Mouse (Mus musculus): ENCODE results near the gene Rtn4rl1.

The Rtn4rl1 gene

GRCm38 (mm10) chr11:75254252-75254912 is 60.8 kb downstream of the Rtn4rl1 start:
- peak; percentile 75 for DNase-seq

- DNase-seq: peak; percentile 56
These were observed 61.7 kb downstream of the Rtn4rl1 start for GRCm38 (mm10) chr11:75255330-75255729.

- DNase-seq: no peak
These were observed 63.6 kb downstream of the Rtn4rl1 start for GRCm38 (mm10) chr11:75257056-75257648.

DNA sequence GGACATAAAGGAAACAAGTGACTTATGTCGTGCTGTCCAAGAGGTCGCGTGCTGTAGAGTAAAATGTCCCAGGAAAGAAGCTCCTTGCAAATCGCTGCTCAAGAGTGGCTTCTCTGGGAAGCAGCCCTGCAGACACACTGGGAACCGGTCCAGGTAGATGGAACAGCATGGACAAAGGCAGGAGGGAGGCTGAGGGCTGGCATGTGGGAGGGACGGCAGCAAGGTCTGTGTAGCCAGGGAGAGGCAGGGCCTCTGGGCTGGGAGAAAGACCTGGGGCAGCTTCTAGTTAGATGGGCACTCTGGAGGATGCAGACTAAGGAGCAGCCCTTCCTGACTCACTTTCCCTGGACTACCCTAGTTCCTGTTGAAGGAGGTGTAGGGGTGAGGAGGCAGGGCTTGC is 65.8 kb downstream of the Rtn4rl1 start:
- no peak for DNase-seq

- no peak for DNase-seq
These were observed 66.5 kb downstream of the Rtn4rl1 start for GRCm38 (mm10) chr11:75259996-75260561.

GRCm38 (mm10) chr11:75261016-75261415 is 67.4 kb downstream of the Rtn4rl1 start:
- no peak for DNase-seq

GRCm38 (mm10) chr11:75261730-75262129 is 68.1 kb downstream of the Rtn4rl1 start:
- DNase-seq: no peak

DNA sequence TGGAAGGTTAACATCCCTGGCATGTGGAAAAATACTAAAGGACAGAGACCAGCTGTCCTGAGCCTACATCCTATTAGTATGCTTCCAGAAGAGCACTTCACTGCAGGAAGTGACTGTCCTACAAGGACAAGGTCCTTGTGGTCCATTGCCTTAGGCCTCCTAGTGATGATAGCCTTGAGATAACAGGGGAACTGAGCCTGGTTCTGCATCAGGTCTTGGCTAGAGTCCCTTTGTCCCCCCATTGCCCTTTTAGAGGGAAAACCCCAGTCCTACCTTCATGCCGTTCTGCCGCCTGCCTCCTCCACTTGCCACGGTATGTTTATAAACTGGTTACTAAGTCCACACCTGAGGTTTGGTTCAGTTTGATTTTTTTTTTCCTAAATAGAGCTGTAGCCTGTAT is 68.6 kb downstream of the Rtn4rl1 start:
- no peak for DNase-seq

DNA sequence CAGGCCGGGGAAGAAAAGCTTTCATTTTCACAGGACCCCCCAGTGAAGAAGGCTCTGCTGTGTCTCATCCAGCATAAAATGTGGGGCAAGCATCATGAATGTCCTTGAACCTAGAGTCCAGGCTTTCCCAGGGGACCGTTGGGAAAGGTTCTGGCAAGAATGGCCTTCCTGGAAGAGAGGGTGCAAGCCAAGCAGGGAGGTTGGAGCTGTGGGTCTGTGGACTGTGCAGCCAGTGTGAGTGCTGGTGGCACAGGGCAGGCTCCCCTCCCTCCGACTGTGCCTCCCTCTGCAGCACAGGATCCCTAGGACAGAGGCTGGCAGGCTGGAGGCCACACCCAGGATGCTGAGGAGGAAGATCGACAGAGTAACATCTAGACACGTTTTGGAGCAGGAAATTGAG is 69.2 kb downstream of the Rtn4rl1 start:
- no peak for DNase-seq

DNA sequence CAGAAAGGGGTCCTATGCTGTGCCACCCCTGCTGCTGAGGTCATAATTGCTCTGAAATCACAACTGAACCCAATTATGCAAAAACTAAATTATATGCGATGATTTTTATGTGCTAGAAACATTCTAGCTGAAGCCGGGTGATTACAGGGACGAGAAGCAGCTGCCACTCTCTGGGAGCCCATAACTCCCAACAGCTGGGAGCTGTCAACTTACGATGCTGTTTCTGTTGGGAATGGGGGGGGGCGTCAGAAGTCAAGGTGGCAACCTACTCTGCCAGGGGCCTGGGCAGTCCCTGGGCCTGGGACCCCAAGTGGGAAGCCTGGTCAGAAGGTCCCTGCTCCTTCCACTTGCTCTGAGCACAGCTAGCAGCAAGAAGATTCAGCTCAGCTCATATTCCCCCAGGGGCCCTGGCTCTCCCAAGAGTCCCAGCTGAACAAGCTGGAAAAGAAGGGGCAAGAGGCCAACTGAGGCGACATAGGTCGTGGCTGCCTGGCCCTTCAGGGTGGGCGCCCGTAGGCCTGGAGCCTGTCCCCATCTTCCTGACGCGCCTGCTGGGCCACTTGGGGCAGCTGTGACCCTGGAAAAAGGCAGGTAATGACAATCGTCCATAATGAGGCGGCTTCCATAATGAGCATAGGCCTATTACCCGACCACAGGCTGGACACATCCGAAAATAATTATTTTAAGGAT is 69.8 kb downstream of the Rtn4rl1 start:
- DNase-seq: peak; percentile 74

- peak; percentile 45 for DNase-seq
These were observed 70.4 kb downstream of the Rtn4rl1 start for GRCm38 (mm10) chr11:75263964-75264312.

- no peak for DNase-seq
These were observed 71.0 kb downstream of the Rtn4rl1 start for GRCm38 (mm10) chr11:75264550-75264949.

- no peak for DNase-seq
These were observed 72.0 kb downstream of the Rtn4rl1 start for GRCm38 (mm10) chr11:75265545-75265944.

GRCm38 (mm10) chr11:75267826-75268281 is 74.3 kb downstream of the Rtn4rl1 start:
- DNase-seq: peak; percentile 74

- no peak for DNase-seq
These were observed 74.9 kb downstream of the Rtn4rl1 start for GRCm38 (mm10) chr11:75268492-75268891.

- DNase-seq: no peak
These were observed 75.6 kb downstream of the Rtn4rl1 start for GRCm38 (mm10) chr11:75269213-75269612.

DNA sequence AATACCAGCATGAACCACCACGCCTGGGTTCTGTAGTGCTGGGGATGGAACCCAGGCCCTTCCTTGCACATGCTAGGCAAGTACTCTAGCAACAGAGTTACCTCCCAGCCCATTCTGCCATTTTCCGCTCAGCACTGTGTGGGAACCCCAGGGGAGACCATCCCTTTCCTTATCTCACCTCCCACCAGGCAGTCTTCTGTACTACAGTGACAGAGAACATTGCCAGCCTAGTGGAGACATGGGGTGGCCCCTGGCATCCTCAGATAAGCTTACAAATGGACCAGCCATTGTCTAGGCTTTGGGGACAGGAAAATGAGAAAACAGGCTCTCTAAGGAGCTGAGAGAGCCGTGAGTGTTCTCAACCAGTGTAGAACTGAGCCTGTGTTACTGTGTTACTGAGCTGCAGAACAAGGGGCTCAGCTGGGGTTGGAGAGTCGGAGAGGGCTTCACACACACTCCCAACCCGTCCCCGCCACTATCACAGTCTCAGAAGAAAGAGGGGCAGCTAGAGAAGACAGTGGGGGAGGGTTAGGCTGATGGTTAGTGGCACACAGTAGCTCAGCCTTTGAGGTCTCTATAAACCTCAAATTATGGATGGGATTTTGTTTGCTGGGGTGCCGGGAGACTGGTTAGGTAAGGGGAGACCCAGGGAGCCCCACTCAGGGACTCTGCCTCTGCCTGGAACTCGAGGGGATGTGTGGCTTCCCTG is 76.8 kb downstream of the Rtn4rl1 start:
- no peak for DNase-seq

DNA sequence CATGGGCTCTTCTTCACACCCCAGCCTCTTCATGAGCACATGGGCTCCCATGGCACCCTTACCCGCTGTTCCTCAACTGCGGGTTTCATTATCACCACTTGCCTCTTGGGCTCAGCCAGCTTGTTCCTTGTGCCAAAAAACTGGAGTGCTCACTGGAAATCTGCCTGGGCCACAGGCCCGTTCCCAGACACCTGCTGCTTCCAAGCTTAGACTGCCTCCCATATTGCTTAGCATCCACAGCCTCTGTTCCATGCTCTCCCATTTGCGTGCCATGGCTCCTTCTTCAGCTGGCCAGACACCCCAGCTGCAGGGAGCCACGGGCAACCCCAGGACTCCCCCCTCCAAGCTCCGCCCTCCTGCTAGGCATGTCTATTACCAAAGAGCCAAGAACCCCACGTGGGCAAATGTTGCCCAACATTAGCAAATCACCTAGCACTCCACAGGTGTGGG is 77.4 kb downstream of the Rtn4rl1 start:
- DNase-seq: no peak

DNA sequence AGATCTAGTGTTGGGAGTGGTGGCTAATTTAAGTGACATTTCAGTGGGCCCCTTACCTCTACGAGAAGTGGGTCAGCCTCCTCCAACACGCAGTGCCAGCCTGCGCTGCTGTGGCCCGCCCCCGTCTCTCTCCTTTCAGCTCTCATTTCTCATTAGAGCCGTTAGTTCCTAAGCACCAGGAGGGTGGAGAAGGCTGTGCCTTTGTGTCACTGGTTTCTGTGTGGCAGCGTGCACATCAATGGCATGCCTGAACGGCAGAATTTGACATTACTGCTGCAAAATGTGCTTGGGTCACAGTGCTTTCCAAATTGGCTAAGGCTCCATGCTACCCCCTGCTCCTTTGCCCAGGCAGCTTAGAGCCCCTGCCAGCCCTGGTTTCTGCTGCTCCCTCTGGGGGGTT is 79.9 kb downstream of the Rtn4rl1 start:
- DNase-seq: no peak

DNA sequence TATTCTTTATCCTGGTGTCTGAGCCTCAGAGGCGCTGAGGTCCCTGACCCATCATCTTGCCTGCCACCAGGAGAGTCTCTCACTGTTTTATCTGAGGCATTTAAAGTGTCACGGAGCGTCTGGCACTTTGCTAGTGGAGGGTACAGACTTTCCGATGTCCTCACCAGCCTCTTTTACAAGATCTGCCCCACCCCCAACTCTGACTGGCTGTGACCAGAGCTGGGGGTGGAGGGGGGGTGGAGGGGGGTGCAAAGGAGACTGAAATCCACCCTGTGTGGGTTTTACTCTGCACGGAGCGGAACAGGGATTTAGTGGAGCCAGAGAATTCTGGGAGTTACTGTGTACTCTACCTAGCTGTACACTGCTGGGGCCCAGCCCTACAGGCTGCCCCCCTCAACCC is 81.5 kb downstream of the Rtn4rl1 start:
- DNase-seq: no peak

- no peak for DNase-seq
These were observed 84.5 kb downstream of the Rtn4rl1 start for GRCm38 (mm10) chr11:75278115-75278514.

DNA sequence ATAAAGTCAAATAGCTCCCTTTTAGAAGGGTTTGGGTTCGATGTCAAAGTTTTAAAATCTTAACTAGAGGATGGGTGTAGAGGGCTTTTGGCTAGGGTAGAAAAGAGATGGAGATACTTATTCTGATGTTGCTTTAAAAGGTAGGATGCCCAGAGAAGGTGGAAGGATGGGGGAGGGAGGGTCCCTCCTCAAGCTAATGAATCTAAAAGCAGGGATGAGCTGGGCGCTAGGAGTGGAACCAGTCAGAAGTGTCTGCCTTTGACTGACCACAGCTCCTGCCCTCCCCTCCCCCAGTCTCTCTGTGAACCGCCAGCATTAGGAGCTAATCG is 85.4 kb downstream of the Rtn4rl1 start:
- no peak for DNase-seq

DNA sequence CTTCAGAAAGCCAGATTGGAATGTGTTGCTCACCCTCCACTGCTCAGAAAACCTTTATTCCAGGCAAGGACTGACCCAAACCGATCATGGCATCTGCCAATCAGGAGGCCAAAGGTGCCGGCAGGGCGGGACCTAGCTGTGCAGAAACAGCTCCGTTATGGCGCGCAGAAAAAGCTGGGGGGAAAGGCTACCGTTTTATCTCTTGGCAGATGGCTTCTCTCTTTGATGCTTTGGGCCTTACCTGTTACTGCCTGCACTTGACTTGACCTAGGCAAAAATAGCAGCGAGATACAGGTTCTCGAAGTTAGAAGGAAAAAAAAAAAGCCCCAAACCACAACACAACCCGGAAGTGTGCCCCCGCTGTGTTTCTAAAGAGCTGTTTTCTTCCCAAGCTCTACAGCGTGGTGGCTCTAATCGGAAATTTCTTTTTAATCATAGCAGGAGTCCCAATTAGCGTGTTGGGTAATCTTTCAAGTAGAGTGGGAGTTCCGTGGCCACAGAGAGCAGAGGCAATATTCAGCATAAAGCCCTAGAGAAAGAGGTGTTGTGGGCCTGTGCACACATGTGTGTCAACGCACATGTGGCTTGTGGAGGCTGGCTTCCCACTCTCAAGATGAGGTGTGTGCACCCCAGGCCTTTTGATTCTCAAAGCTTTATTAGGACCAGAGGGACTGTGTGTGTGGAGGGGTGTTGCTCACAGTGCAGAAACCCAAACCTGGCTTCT is 85.9 kb downstream of the Rtn4rl1 start:
- peak; percentile 51 for DNase-seq
